Mouse (Mus musculus) C2C12 (cell line): ENCODE results near the gene Gucy1a1. TPM values are rescaled to one million over a fixed set of nuclear protein-coding genes. Genes with fewer than 3 reads are reported as not detected.
"Not testable (repeated sequence)": the region's sequence is repeated elsewhere in the genome, so short reads cannot be mapped to it uniquely, and the experiment has no call there.

ENCODE experiments used
- H3K27me3 ChIP-seq: one replicate; pipeline ENCODE4 v1.6.1; 2011; ENCODE audit not compliant: control insufficient read depth, insufficient read depth, insufficient read length
- H3K36me3 ChIP-seq: one replicate; pipeline ENCODE4 v1.6.1; 2011; ENCODE audit not compliant: control insufficient read depth, insufficient read depth
- H3K4me3 ChIP-seq: one replicate; pipeline ENCODE4 v1.5.1; 2011; ENCODE audit warnings: mild to moderate bottlenecking, control low read depth; ENCODE audit not compliant: poor library complexity, insufficient read depth, severe bottlenecking
- H3K79me2 ChIP-seq: one replicate; pipeline ENCODE4 v1.6.1; 2011; ENCODE audit not compliant: control insufficient read depth, insufficient read depth
- H3K79me3 ChIP-seq: one replicate; pipeline ENCODE4 v1.6.1; 2011; ENCODE audit warnings: low read depth, control low read depth
- H3ac ChIP-seq: one replicate; pipeline ENCODE3; 2011; ENCODE audit warnings: low read depth; ENCODE audit not compliant: control insufficient read depth, insufficient read length
- CEBPB ChIP-seq: IDR thresholded peaks from one replicate; pipeline ENCODE4 v1.6.1; 2011; ENCODE audit warnings: low read depth, mild to moderate bottlenecking, control low read depth, moderate library complexity
- CTCF ChIP-seq: IDR thresholded peaks from one replicate; pipeline ENCODE4 v1.5.1; 2011; ENCODE audit not compliant: control insufficient read depth, insufficient read depth, insufficient read length
- FOSL1 ChIP-seq: IDR thresholded peaks from one replicate; pipeline ENCODE4 v1.8.0; 2011; ENCODE audit warnings: mild to moderate bottlenecking, low read length; ENCODE audit not compliant: poor library complexity, insufficient read depth, severe bottlenecking
- MAX ChIP-seq: IDR thresholded peaks from one replicate; pipeline ENCODE4 v1.6.1; 2011; ENCODE audit warnings: mild to moderate bottlenecking, control low read depth
- MYOD1 ChIP-seq: IDR thresholded peaks from one replicate; pipeline ENCODE4 v1.6.1; 2011; ENCODE audit warnings: low read depth; ENCODE audit not compliant: control insufficient read depth, insufficient read length
- MYOG ChIP-seq: IDR thresholded peaks from one replicate; pipeline ENCODE4 v1.6.1; 2011; ENCODE audit not compliant: control insufficient read depth, insufficient read length; ENCODE audit errors: extremely low read depth
- USF1 ChIP-seq: IDR thresholded peaks from one replicate; pipeline ENCODE4 v1.6.1; 2011; ENCODE audit warnings: low read depth, mild to moderate bottlenecking, control low read depth, moderate library complexity
- polyA plus RNA-seq: library from polyadenylated mRNA; unstranded; fragments of >200 nt; fragmentation: generic; extraction: Trizol; gene quantifications from one replicate; pipeline ENCODE4 v1.2.1, GENCODE M21; 2012; ENCODE audit warnings: missing spikeins

Gucy1a1 gene
- polyA plus RNA-seq, 1 experiment: not detected

- Histone ChIP-seq H3K36me3 (no peaks in the 10 kb centered on the region), H3K79me3 (no peaks in the 10 kb centered on the region), H3K27me3 (no peaks in the 10 kb centered on the region), H3K79me2 (no peaks in the 10 kb centered on the region), H3ac (no peak overlapping the region), H3K4me3 (no peak overlapping the region)
- no peak for TF ChIP-seq MYOD1
- no peak for TF ChIP-seq USF1
- no peak for TF ChIP-seq CTCF
Observed at GRCm38 (mm10) chr3:82167064-82167463, 21.5 kb upstream of the Gucy1a1 start.

DNA sequence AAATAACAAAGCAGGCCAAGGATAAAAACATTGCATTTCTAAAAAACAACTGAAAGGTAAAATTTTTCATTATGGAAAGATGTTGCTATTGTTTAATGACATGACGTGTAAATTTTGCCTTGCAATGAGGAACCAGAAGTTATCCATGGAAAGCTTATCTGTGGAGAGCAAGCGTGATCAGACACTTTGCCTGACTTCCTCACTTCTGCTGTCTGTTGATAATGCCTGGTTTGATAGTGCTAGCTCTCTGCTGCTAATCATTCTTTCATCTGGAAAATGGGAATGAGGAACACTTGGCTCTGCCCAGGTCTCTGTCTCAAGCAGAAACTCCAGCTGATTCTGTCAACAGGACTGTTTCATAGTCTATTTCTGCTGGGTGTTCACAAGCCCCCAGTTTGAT is 20.3 kb upstream of the Gucy1a1 start:
- Histone ChIP-seq H3K4me3 (no peak overlapping the region), H3K27me3 (no peaks in the 10 kb centered on the region), H3K79me2 (no peaks in the 10 kb centered on the region), H3K36me3 (no peaks in the 10 kb centered on the region), H3ac (no peak overlapping the region), H3K79me3 (no peaks in the 10 kb centered on the region)
- TF ChIP-seq MAX (no peak), CEBPB (no peak), MYOD1 (no peak), USF1 (no peak), CTCF (no peak), FOSL1 (no peak), MYOG (no peak)

DNA sequence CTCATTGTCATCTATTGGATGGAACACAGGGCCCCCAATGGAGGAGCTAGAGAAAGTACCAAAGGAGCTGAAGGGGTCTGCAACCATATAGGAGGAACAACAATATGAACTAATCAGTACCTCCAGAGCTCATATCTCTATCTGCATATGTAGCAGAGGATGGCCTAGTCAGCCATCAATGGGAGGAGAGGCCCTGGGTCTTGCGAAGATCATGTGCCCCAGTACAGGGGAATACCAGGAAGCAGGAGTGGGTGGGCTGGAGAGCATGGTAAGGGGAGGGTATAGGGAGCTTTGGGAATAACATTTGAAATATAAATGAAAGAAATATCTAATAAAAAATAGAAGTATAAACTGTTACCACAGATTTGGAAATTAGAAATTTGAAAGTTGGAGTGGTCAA is 17.4 kb upstream of the Gucy1a1 start:
- H3K79me3 ChIP-seq, H3K4me3 ChIP-seq, H3K27me3 ChIP-seq, H3ac ChIP-seq, H3K79me2 ChIP-seq, H3K36me3 ChIP-seq: not testable (repeated sequence)

GRCm38 (mm10) chr3:82145978-82146377 is 389 bp upstream of the Gucy1a1 start:
- H3K36me3 ChIP-seq: no peaks in the 10 kb centered on the region
- H3K27me3 ChIP-seq: no peaks in the 10 kb centered on the region
- no peaks in the 10 kb centered on the region for H3K79me2 ChIP-seq
- H3ac ChIP-seq: no peak overlapping the region
- TF ChIP-seq MAX: no peak
- no peak for TF ChIP-seq CTCF
- no peak for TF ChIP-seq MYOD1
- TF ChIP-seq MYOG: no peak
- no peaks in the 10 kb centered on the region for H3K79me3 ChIP-seq
- H3K4me3 ChIP-seq: no peak overlapping the region

DNA sequence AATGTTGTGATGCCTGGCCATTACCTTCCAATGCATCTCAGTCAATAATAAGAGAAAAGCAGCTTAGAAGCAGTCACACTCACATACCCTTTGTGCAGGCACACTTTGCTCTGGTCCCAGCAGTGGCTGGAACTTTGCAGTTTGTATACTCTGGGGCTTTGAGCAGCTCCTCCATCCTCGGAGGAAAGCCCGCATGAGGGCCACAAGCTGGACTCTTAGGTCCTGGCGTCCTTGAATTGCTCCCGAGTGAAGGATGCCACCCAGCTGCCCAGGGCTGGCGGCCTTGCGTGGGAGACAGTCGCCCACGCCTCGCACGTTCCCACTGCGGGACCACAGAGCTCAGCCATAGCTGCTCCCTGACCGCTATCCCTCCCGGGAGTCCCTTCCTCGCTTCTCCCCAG is 864 bp downstream of the Gucy1a1 start:
- Histone ChIP-seq H3K36me3 (no peaks in the 10 kb centered on the region), H3ac (no peak overlapping the region), H3K4me3 (no peak overlapping the region), H3K27me3 (no peaks in the 10 kb centered on the region), H3K79me2 (no peaks in the 10 kb centered on the region), H3K79me3 (no peaks in the 10 kb centered on the region)
- TF ChIP-seq MAX: no peak
- TF ChIP-seq CTCF: no peak
- TF ChIP-seq MYOD1: no peak

- H3K36me3 ChIP-seq: no peaks in the 10 kb centered on the region
- H3K79me2 ChIP-seq: no peaks in the 10 kb centered on the region
- no peak overlapping the region for H3K4me3 ChIP-seq
- H3K27me3 ChIP-seq: no peaks in the 10 kb centered on the region
- TF ChIP-seq CTCF (no peak), CEBPB (no peak), MYOG (no peak), MAX (no peak), FOSL1 (no peak), USF1 (no peak), MYOD1 (no peak)
- no peak overlapping the region for H3ac ChIP-seq
- H3K79me3 ChIP-seq: no peaks in the 10 kb centered on the region
Observed at GRCm38 (mm10) chr3:82140781-82141180, 4.8 kb downstream of the Gucy1a1 start.

DNA sequence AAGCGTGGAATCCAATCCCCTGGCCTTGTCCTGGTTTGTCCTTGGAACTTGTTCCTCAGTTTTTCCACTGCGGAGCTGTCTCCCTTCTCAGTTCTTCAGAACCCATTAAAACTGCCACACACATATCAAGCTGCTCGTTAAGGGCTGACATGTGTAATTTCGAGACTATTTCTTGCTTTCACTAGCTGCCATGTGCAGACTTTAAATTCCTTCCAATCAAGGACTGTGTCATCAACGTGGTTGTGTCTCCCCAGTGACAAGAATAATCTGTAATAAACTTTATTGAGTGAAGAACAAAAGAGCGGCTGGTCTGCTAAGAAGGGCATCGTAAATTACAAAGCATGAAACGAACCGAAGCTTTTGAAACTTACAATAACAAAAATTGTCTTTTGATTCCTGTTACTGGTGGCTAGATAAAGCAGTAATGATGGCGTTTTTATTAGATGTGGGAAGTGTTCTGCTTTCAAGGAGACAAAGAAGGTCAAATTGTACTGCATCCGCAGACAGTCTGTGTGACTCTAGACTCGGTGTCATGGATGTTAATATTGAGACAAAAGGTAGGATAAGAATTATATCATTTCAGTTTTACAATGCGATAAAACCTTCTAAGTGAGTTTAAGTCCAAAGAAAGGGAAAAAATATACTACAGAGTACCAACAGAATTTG is 7.5 kb downstream of the Gucy1a1 start:
- no peaks in the 10 kb centered on the region for H3K27me3 ChIP-seq
- no peaks in the 10 kb centered on the region for H3K36me3 ChIP-seq
- TF ChIP-seq CEBPB: no peak
- TF ChIP-seq MAX: no peak
- no peak for TF ChIP-seq FOSL1
- no peak for TF ChIP-seq USF1
- TF ChIP-seq CTCF: no peak
- no peak for TF ChIP-seq MYOG
- no peak for TF ChIP-seq MYOD1
- no peaks in the 10 kb centered on the region for H3K79me2 ChIP-seq
- no peaks in the 10 kb centered on the region for H3K79me3 ChIP-seq
- no peak overlapping the region for H3ac ChIP-seq
- no peak overlapping the region for H3K4me3 ChIP-seq
